Mouse (Mus musculus) fat pad, adult 2 months (tissue): ENCODE results near the gene Shbg.

Source experiments
- DNase-seq: peaks from one replicate; pipeline ENCODE4 v3.0.0-alpha.2; 2011; ENCODE audit warnings: low read depth, low spot score; ENCODE audit errors: extremely low read depth

Shbg gene

DNA sequence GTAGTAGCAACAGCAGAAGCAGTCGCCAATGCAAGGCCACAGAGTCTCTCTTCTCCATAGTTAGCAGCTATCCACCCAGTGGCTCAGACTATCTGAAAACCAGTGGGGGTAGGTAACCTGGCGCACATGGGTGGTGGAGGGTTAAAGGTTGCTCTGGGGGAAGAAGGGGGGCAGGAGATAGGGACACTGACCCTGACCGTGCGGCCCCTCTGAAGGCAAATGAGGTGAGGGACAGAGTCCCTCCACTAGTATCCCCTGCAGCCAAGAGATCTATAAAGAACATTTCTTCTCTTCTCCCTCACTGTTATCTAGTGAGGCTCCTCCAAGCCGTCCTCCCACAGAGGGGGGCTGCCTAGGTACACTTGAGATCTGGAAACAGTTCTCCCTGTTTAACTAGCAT lies at the start of gene Shbg:
Shbg (minus strand) TSS at position 101 of the 400 bp plus-strand sequence.
- no peak for DNase-seq

DNA sequence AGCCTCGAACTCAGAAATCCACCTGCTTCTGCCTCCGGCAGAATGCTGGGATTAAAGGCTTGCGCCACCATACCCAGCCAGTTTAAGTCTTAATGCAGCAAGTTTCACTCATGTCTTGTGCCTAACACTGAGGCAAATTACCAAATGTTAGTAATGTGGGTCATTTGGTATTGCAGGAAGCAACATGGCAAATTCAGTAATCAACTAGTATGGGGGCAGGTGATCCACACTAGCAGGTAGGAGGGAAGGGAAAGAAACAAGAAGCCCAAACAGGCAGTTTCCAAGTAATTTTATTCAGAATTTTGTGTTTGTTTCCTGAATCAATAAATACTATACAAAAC lies 48.9 kb upstream of the Shbg start:
- DNase-seq = no peak

DNA sequence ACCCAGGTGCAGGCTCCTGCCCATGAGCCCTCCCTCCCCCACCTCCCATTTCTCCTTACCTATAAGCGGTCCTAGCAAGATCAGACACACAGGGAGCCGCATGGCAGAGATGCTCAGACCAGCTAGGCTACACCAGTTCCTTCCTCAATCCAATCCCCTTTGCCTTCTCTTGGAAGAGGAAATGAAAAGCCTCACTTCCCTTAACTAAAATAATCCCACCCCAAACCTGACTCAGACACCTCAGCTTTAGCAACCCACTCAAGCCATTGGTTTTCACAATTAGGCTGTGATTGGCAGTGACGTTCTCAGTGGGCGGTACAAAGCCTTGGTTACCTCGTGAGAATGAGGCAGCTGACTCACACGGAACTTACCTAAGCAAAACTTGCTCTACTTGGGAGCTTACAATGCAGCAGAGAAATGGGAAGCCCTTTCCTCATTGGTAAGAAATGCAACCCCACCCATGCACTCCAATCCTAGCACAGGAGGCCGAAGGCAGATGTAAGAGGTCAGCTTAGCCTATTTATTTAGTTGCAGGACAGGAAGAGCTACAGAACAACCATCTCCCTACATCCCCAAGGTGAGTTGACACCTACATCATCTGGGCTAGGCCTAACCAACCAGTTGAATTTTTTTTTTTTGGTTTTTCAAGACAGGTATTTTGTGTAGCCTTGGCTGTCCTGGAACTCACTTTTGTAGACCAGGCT lies 48.4 kb upstream of the Shbg start, which contains the start of gene Cd68:
Cd68 (minus strand) TSS at position 193 of the 704 bp plus-strand sequence.
- DNase-seq = no peak

DNA sequence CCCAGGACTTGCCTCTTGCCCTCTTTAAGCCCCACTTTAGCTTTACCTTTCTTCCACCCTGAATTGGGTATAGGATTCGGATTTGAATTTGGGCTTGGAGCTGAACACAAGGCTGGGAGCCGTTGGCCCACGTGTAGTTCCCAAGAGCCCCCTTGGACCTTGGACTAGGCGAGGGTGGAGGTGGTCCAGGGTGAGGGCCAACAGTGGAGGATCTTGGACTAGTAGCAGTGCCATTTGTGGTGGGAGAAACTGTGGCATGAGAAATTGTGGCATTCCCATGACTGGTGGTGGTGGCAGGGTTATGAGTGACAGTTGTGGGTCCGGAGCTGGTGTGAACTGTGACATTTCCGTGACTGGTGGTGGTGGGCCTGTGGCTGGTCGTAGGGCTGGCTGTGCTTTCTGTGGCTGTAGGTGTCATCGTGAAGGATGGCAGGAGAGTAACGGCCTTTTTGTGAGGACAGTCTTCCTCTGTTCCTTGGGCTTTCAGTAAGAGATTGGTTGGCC lies 47.8 kb upstream of the Shbg start:
- DNase-seq = no peak

DNA sequence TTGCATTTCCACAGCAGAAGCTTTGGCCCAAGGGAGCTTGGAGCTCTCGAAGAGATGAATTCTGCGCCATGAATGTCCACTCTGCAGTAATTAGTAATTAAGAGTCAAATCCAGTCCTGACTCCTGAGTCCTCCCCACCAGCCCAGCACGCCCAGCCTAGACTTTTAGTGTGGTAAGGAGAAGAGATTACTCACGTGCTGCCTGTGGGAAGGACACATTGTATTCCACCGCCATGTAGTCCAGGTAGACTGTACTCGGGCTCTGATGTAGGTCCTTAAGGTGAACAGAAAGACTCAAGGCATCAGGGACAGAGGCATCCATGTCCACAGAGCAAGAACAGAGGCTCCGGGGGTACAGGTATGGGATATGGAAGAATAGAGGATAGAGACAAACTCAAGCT lies 47.1 kb upstream of the Shbg start:
- DNase-seq = no peak

DNA sequence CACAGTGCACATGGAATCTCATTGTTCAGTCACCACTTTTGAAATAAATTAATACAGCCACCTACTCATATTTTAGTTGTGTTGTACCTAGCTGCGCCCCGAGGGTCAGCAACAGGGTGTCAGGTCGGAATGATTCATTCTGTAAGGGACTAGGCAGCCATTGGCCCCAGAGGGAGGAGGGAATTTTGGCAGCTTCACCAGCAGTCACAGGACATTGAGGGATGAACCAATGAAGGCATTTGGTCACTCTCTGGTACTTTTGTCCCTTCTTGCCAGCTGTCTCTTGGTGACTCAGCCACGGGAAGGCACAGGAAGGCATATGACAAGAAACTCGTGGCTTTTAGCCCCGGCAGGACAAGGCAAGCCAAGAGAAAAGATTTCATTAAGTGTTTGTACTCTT lies 46.1 kb upstream of the Shbg start:
- no peak for DNase-seq

DNA sequence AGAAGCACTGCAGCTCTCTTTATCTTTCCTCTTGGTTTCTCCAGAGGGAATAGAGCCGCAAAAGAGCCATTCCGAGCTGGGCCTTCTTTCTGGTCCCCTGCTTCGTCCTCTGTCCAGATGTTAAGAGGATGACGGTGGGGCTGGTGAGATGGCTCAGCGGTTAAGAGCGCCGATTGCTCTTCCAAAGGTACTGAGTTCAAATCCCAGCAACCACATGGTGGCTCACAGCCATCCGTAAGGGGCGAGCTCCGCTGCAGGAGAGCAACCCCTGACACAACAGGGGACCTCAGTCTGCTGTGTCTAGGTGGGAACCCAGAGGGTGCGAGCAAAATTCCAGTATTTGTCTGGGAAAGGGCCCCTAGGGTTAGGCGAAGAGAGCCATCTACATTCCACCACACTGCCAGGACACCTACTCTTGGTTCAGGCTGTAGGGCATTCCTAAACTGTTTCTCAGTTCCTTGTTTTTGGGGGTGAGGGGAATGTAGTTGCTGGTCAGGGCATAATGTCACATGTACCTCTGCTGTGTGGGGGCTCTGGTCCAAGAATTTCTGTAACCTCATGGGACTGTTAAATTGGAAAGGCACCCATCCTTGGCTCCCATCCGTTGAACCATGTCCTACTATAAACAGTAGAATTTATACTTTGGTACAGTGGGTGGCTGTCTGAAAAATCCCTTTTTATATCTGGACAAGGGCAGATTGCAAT lies 45.4 kb upstream of the Shbg start:
- DNase-seq = no peak

DNA sequence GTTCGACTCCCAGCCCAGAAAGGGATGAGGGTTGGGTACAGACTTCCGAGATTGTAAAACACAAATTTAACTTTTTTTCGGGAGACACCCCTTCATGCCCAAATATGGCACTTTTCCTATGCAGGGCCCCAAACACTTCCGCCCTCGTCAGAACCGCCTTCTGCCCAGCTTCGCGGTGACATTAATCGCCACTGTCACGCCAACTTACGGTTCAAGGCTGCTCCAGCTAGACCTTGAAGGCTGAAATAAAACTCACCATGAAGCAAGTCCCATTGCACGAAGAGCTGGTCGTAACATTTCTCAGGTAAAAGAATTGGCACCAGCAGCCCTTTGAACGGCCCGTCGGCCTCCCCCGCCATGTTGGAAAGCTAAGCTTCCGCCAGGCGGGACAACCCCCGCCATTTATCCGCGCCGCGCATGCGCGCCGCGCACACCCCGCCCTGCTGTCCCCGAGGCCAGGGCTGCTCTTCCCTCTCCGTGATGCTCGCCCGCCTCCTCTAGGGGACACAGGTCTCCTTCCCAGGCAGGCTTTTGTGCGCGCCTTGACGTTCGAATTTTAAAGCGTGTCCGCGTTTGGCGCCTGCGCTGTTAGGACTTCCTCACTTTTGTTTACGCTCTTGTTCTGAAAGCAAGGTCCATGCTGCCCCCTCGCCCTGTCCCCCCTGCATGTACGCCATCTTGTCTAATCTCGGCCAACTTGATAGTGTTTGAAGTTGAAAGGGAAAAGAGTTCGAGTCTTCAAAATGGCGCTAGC lies 44.7 kb upstream of the Shbg start, which contains the start of gene Mpdu1:
Mpdu1 (minus strand) TSS at position 430 of the 754 bp plus-strand sequence.
- DNase-seq = no peak

DNA sequence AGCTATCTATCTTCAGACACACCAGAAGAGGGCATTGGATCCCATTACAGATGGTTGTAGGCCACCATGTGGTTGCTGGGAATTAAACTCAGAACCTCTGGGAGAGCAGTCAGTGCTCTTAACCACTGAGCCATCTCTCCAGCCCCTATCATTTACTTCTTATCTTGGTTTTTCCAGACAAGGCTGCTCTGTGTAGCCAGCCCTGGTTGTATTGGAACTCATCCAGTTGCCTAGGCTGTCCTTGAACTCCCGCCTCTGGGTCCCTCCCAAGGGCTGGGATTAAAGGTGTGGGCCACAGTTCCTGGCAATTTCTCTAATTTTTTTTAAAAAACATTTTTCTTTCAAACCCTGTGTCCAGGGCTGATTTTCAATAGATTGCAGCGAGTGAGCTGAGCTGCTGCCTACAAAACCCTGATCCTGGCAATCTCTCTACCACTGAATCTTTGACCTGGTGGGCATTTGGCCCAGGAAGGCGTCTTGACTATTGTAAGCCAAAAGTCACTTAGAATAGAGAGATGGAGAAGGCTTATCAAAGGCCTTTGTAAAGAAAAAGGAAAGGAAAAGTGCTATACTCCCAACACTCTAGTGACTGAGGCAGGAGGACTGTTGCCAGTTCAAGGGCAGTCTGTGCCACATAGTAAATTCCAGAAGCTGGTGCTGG lies 43.6 kb upstream of the Shbg start:
- DNase-seq = no peak

DNA sequence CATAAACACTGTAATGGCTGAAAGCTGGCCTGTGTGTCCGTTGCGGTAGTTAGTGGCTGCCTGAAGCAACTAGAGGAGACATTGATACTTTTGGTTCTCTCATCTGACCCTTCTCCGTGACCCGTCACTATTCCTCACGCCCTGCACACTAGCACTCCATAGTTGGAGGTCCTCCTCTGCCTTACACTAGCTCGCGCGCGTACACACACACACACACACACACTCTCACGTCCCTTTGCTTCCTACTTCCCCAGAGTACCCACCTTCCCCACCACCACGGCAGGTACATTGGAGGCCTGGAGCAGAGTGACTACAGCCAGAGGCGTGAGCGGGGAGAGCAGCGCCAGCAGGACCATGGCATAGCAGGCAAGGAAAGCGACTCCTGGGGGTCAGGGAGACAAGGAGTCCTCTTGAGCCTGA lies 39.8 kb upstream of the Shbg start:
- no peak for DNase-seq

DNA sequence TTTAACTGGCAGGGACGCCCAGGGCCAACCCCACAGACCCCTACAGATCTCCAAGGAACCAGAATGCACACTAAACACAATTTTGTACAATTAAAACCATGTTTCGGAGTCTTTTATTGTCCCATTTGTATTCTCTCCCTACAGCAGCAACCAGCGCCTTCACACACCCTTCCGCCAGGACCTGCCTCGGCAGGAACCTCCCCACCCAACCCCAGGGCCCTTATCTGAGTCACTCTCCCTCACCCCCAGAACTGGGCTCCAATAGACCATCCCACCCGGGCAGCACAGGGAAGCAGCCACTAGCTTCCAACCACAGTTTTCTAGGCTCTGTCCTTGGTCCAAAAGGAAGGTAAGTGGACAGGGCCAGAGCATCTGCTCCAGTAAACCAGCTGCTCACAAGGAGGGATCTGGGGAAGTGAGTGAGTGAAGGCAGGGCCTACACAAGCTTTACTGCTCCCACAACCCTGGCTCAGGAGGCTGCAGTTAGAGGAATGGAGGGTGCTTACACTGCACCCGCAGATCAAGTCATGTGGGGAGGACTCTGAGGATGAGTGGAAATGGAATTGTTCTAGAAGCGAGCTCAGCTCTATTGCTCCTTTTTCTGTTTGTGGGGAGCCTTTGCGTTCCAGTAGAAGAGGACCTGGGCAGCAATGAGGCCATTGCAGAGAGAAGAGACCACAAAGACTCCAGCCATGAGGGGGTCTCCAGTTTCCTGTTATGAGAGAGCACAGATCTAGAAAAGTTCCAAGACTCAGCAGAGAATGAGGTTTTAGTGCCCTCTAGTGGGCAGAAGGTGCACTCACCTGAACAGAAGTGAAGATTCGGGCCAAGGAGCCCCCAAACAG lies 39.1 kb upstream of the Shbg start:
- no peak for DNase-seq

DNA sequence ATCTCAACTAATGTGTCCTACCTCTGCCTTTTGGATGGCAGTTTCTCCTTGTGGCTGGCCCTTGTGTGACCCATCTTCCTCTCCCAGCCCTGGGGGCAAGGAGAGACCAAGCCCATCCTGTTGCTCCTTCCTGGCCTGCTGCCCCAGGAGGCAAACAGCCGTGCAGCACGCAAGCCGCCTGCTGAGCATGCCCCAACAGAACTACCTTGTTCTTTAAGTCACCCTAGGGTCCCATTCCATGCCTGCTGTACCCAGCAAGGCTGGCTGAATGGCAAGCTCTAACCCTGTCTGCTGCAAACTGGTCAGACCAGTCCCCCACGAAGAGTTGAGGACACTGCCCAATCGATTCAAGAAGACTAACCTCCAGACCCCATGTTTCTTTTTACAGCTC lies 38.4 kb upstream of the Shbg start:
- no peak for DNase-seq

DNA sequence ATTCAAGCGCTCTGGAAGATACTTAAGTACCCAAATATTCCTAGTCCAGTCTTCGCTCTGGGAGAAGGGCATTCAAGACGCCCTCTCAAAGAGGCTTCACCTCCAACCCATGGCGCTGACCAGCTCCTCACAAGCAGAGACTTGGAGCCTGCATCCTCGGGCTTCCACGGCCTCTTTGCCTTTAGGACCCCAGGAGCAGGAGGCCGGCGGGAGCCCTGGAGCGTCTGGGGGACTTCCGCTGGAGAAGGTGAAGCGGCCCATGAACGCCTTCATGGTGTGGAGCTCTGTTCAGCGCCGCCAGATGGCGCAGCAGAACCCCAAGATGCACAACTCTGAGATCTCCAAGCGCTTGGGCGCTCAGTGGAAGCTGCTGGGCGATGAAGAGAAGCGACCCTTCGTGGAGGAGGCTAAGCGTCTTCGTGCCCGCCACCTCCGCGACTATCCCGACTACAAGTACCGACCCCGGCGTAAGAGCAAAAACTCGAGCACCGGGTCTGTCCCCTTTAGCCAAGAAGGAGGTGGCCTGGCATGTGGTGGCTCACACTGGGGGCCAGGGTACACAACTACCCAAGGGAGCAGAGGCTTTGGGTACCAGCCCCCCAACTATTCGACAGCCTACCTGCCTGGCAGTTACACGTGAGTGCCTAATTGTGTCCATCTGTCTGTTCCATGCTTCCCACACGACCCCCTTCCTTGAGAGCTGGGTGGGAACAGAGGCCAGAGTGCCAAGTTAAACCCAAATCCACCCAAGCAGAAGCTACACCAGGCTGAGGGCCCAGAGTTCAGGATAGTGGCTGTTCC lies 37.8 kb upstream of the Shbg start, which contains the start of gene Sox15:
Sox15 (plus strand) TSS at position 51 of the 801 bp plus-strand sequence.
- DNase-seq = no peak

DNA sequence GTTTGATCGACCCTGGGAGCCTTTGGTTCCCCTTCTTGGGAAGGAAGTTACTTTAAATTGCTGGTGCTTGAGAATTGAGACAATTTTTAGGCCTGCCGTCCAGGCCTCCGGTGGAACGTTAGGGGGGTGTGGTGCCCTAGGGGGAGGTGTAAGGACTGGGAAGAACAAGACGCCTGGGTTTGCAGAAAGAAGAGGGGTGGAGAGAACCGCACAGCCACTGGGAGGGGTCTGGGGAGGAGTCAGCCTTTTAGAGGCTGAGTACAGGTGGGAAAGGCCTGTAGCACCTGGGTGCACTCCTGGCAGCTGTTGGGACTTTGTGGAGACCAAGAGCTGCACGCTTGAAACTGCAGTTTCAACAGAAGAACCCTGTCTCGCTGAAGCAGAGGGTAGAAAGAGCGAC lies 37.1 kb upstream of the Shbg start:
- no peak for DNase-seq

DNA sequence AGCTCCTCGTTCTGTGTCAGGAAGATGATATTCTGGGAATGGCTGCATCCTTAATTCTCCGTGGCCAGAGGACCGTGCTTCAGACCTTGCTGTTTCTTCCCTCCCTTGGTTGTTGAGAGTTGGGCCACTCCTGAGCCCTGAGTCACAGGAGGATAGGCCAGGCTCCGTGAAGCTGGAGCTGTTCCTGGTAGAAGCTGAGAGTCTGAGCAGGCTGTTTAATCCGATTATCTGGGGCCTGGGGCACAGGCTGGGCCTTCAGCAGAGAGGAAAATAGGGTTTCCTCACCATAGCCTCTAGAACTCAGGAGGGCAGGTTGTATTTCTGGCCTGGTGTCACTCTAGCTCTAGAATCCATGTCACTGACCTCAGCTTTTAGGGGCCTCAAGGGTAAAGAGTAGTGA lies 35.7 kb upstream of the Shbg start:
- no peak for DNase-seq

DNA sequence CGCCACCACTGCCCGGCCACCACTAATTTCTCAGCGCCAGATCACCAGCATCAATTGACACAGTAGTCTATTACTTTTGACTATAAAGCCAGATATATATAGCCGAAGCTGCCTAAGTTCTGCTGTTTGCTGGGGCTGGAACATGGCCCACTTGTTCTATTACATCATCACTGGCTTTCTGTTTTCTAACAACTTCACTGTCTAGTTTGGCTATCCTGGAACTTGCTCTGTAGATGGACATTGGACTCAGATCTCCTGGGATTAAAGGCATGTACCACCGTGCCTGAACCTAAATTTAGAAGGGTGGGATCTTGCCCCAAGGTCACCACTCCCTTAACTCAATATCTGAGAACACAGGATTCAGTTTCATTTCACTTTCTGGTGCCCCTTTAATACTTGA lies 28.2 kb upstream of the Shbg start:
- DNase-seq = no peak

DNA sequence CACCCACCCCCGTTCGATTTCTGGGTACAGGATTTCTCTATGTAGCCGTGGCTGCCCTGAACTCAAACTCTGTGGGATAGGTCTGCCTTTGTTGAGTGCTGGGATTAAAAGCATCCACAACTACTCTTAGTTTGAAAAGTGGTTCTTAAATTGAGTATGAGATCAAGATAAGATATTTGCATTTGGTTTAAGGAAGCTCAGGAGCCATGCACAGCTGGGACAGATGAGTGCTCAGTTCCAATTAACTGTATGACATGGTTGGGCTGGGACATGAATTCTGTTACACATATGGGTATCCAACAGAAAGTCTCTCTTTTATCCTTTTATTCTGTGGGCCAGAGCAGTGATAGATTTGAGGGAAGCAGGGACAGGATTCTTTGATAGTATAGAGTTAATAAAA lies 17.8 kb upstream of the Shbg start:
- no peak for DNase-seq

DNA sequence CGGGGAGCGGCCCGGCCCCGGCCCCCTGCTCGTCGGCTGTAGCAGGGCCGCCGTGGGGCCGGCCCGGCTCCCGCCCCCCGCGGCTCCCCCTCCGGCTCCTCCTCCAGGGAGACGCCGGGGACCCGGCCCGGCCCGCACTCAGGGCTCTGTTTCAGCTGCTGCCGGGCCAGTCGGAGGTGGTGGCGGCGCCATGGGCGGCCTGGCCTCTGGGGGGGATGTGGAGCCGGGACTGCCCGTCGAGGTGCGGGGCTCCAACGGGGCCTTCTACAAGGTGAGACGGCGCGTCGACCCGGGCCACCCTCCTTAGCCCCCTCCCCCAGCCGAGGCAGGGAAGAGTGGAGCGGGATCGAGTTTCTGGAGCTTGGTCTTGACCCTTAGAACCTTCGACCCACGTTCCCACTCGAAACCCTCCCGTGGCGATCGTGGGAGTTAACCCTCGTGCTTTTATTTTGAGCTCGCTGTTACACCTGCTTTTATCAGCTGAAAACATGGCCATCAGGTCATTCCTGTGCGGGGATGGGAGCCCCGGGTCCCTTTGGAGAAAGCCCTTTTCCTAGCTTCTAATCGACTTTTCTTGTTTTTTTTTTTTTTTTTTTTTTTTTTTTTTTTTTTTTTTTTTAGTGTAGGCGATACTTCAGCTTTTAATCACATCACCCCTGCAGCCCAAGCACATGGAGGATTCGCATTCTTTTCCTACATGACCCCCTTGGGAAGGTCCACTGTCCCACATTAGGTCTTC lies 15.6 kb upstream of the Shbg start:
- DNase-seq = no peak
